Mouse (Mus musculus): ENCODE data around the gene Ctnna2.

The Ctnna2 gene

DNA sequence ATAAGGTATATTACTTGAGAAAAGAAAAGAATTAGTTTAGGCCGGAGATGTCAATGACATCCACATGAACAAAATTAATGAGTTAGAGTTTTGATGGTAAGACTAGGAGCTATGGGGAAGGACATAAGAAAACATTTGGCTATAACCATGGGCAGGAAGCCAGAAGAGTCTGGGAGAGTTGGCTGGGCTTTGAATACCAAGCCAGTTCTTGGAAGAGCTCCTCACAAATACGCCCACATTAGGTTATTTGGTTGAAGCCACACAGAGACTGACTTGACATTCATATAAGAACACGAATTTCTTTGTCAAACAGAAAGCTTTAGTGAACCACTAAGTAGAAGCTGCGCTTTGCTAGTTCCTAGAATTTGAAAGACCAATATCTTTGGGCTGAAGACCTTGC is 554.7 kb downstream of the Ctnna2 start:
- DNase-seq (ENCODE audit: low read depth), result no peak

GRCm38 (mm10) chr6:77421564-77422139 is 557.8 kb downstream of the Ctnna2 start:
- DNase-seq (ENCODE audit: low read depth), result no peak

- DNase-seq (ENCODE audit: low read depth), result no peak
Observed at GRCm38 (mm10) chr6:77416999-77417398, 562.5 kb downstream of the Ctnna2 start.

- DNase-seq (ENCODE audit: low read depth), result no peak
Observed at GRCm38 (mm10) chr6:77413530-77413929, 566.0 kb downstream of the Ctnna2 start.

DNA sequence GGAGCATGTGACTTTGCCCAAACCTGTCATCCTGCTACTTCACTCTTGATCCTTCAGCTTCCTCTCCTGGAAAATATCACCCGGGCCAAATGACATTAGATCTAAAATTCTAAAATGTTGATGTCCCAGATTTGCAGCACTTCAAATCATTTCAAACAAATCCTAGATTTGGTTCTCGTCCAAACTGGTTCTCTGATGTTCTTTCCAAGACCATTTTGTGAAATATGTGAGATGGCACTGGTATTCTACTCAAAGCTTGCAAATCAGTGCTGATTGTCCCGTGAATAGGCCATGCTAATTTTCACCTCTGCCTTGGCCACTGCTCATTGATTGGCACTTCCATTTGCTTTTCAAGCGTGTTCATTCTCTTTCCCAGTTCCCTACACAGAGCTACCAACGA is 571.0 kb downstream of the Ctnna2 start:
- no peak for DNase-seq (ENCODE audit: low read depth)

- no peak for DNase-seq (ENCODE audit: low read depth)
Observed at GRCm38 (mm10) chr6:77400751-77401150, 578.7 kb downstream of the Ctnna2 start.

- DNase-seq (ENCODE audit: low read depth), result no peak
Observed at GRCm38 (mm10) chr6:77391663-77392062, 587.8 kb downstream of the Ctnna2 start.

GRCm38 (mm10) chr6:77381309-77381708 is 598.2 kb downstream of the Ctnna2 start:
- no peak for DNase-seq (ENCODE audit: low read depth)

- no peak for DNase-seq (ENCODE audit: low read depth)
Observed at GRCm38 (mm10) chr6:77373132-77373531, 606.4 kb downstream of the Ctnna2 start.

DNA sequence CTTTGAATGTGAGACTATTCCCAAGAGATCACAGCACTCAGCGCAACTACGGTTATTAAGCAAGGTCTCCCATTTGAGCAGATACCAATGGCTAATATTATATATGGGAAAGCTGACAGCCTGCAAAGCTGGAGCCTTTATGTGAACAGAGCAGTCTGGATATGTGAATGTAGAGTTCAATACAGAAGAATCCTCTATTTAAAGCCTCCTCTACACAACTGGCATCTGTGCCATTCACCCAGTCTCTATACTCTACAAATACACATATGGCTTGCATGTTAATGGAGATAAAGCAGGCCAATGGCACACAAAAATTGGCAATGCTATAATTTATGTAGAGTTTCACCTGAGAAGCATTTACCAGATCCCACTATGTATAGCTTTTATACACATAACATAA is 608.4 kb downstream of the Ctnna2 start:
- no peak for DNase-seq (ENCODE audit: low read depth)

DNA sequence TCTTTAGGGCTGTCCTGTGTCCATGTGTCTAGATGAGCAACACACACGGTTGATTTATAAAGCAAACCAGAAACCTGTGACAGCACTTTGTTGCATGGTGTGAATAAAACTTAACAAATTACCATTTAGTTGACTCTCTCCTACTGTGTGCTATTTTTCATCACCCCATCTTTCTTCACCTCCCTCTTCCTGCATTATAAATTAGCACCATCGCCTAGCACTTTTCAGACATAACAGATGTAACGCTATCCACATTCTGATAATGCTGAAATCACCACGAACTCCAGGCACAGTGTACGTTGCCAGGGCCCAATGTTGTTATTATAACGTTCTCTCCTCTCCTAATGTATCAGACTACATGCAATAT is 621.0 kb downstream of the Ctnna2 start:
- DNase-seq (ENCODE audit: low read depth), result no peak

DNA sequence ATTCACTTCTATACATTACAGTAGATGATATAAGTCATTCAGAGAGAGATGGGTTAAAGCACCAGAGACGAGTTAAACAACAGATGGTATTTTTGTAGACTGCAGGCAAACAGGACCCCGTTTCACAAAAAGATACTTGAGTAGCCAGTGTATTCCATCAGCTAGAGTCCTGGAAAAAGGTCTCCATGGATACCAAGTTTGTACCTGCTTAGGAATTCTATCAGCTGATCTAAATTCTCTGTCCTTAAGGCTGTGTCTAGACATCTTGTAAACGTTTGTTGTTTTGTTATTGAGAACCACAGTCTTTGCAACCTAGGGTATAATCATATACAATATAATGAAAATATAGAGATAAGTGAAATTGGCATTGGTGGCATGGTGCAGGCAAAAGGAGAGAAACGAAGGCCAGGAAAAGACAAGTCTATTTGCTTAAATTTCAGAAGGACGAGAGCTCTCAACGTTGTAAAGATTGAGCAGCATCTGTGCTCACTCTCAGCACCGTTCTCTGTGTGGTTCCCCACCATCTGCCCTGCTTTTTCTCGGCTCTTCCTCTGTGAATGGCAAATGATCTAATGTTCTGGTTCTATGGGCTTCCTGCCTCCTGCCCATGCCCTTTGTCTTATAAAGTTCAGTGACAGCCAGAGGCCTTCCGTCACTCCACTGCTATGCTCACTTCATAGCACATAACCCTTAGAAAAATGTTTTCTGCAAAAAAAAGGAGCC is 621.6 kb downstream of the Ctnna2 start:
- DNase-seq (ENCODE audit: low read depth), result no peak

DNA sequence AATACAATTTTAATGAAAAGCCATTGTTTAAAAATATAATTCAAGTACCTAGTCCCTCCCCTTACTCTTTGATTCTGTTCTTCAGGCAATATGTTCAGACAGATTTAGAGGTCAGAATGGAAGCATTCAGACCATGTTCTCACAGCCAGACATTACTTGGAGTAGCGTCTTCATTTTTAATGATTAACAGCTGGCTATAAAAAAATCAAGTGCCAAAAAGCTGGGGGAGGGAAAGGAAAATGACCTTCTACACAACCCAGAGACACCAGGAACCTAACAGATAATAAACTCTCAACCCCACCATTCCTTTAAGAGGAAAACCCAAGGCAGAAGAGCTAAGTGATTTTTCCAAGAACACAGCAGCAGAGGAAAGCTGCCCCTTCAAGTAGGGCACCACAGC is 624.7 kb downstream of the Ctnna2 start:
- no peak for DNase-seq (ENCODE audit: low read depth)

GRCm38 (mm10) chr6:77343781-77344180 is 635.7 kb downstream of the Ctnna2 start:
- DNase-seq (ENCODE audit: low read depth), result no peak

DNA sequence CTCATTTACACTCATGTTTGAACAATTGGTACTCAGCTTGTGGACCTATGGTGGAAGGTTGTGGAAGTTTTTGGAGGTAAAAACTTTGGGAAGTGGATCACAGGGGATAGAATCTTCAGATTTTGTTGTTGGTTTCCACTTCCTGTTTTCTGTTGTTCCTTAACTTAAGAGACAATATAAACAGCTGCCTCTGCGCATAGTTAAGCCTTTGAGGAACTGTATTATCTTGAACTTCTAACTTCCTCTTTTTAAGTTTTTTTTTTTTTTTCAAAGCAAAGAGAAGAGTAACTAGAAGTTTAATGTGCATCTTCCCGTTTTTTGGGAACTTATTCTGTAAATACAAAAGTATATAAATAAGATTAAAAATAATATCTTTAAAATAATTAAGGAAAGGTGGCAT is 644.0 kb downstream of the Ctnna2 start:
- no peak for DNase-seq (ENCODE audit: low read depth)

- DNase-seq (ENCODE audit: low read depth), result no peak
Observed at GRCm38 (mm10) chr6:77324748-77325147, 654.8 kb downstream of the Ctnna2 start.

DNA sequence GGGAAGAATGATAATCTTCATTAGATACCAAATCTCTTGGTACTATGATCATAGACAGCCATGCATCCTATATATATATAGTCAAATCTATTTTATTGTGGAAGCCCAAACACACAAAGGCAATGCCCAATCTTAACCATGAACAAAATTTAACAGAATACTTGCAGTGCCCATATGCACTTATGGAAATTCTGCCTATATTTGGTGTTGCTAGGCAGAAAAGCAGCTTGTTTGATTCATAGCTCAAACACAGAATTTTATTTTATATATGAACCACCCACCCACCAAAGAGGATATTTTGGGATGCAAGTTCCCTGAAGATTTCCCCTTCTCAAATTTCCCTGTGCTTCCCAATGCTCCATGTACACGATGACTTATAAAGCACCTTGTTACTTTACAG is 655.2 kb downstream of the Ctnna2 start:
- DNase-seq (ENCODE audit: low read depth), result no peak

- no peak for DNase-seq (ENCODE audit: low read depth)
Observed at GRCm38 (mm10) chr6:77306796-77307195, 672.7 kb downstream of the Ctnna2 start.

DNA sequence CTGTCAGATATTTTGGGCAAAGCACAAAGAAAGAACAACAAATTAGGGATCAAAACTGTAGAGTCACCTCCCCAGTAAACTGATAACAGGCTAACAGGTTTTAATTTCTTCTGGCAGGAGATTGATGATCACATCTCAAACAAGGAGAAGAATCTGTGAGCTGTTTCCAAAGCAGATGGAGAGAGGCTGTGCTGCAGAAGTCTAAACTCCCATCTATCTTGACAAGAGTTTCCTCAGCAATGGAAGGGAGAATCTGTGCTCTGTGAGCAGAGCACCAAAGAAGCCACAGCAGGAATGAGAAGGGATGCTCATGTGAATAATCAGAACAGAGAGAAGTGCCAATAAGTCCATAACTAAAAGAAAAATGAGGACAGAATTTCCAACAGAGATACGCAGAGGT is 678.2 kb downstream of the Ctnna2 start:
- no peak for DNase-seq (ENCODE audit: low read depth)

DNA sequence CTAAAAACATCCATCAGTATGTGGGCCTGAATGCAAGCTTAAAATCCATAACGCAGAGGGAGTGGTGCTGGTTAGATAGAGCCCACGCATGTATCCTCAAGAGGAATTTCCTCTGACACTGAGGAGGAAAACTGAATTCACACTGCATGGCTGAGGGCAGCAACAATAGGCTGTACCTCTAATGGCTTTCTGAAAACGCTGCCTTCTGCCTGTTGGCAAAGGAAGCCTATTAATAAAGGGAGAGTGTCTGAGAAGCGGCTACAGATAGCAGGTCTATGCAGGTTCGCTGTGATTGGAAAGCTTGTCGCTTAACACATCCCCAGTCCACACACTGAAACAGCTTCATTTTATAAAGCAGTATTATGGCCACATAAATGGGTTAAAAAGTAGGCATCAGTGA is 688.1 kb downstream of the Ctnna2 start:
- DNase-seq (ENCODE audit: low read depth), result no peak

- no peak for DNase-seq (ENCODE audit: low read depth)
Observed at GRCm38 (mm10) chr6:77288402-77288801, 691.1 kb downstream of the Ctnna2 start.

DNA sequence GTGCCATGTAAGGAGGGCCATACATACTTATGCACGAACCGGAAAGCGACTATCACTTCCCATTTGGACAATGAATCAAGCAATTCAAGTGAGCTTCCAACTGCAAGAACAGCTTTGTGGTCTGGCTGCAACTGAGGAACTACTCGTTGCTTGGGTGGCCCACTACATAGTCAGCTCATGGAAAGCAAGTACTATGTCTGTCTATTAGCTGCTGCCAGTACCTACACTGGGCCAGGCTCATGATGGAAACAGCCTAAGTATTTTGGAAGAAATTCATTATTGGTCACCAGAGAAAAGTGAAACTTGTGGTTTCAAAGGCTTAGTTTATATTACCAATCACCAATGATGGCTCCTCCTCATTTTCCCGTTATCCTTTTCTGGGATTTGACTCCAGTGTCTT is 693.2 kb downstream of the Ctnna2 start:
- no peak for DNase-seq (ENCODE audit: low read depth)

DNA sequence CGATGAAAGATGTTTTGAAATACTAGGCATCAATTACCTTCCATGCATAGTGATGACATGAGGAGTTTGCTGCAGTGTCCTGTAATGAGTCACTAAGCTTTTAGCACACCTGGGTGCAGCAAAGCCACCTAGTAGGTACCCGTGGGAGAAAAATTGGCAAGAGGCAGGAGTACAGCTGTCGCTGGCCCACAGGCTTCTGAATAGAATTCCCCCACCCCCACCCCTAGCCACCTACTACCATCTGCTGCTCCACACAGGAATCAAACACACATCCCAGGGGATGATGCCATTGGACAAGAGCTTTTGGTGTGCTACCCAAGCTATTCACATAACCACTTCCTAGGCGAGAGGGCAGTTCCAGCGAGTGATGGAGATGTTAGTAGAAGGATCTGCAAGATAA is 700.7 kb downstream of the Ctnna2 start:
- no peak for DNase-seq (ENCODE audit: low read depth)

DNA sequence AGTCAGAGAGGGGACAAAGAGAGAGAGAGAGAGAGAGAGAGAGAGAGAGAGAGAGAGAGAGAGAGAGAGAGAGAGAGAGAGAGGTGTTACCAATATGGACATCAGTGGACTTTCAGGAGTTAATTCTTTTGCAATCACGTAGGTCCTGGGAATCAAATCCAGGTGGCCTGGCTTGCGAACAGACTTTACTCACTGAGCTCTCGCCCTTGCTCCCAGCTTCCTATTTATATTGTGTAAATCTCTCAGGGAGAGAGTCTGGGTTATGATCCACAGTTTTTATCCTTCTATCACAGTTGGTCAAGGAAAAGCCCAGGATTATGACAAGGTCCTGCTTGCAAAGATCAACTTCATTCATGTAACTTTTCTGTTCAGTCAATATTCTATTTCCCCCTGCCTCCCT is 714.3 kb downstream of the Ctnna2 start:
- no peak for DNase-seq (ENCODE audit: low read depth)

Data from induced T-regulatory cell, adult 2 months (primary cell).